Mouse (Mus musculus): ENCODE measurements at regions not wholly inside any gene's neighbourhood (a gene's known extent, or its start where the extent isn't known, plus 50 kb on each side); places are given as distances from the start of the nearest gene placed in this dataset.

DNA sequence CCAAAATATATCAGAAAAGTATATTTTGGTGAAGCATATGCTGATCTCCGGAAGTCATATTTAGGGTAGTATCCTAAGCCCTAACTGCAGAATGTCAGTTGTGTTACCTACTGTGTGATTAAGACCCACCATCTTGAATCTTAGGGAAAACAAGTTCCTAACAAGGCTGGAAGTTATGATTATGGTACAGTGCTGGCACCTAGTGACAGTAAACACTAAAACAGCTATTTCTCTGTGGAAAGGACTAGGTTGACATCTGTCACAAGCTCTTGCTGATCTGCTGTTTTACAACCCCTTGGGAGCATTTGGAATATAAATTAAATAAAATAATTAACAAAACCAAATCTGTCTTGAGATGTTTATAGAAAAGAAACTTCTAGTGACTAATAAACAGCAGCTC is 84.6 kb upstream of the Cypt1 start:
- H3K79me2 ChIP-seq (ENCODE audit: control insufficient read depth, insufficient read depth, low read length, poor library complexity): no peaks in the 10 kb centered on the region
- no peak for DNase-seq (ENCODE audit: low read depth, low spot score)
- H3K9ac ChIP-seq (ENCODE audit: control insufficient read depth, low read depth, low read length, poor library complexity, severe bottlenecking): no peak overlapping the region
- no peaks in the 10 kb centered on the region for H3K4me1 ChIP-seq (ENCODE audit: control insufficient read depth in 1 of 2, insufficient read depth in 2 of 2, low read length in 2 of 2)
- no peak overlapping the region for H3K4me3 ChIP-seq (ENCODE audit: control insufficient read depth in 1 of 2, insufficient read depth in 1 of 2, low read depth in 2 of 2, low read length in 2 of 2)
- no peak overlapping the region for H3K27ac ChIP-seq (ENCODE audit: control insufficient read depth, low read depth, low read length)
- no peaks in the 10 kb centered on the region for H3K9me3 ChIP-seq (replicated peaks; ENCODE audit: insufficient read depth, low read length)
- TF ChIP-seq TCF12 (IDR thresholded peaks at IDR 0.05; ENCODE audit: low read depth, low read length) (no peak), JUND (IDR thresholded peaks at IDR 0.05; ENCODE audit: low read depth, low read length) (no peak), MXI1 (IDR thresholded peaks at IDR 0.05; ENCODE audit: low read depth, low read length) (no peak), MAFK (IDR thresholded peaks at IDR 0.05; ENCODE audit: borderline replicate concordance, low read depth, low read length) (no peak), GATA1 (IDR thresholded peaks at IDR 0.05; ENCODE audit: low read depth, low read length) (no peak), ELF1 (IDR thresholded peaks at IDR 0.05; ENCODE audit: low read depth, low read length) (no peak), TAL1 (IDR thresholded peaks at IDR 0.05; ENCODE audit: low read length) (no peak), POLR2AphosphoS5 (IDR thresholded peaks at IDR 0.05; ENCODE audit: borderline replicate concordance, low read depth, low read length) (no peak), HCFC1 (IDR thresholded peaks at IDR 0.05; ENCODE audit: low read depth, low read length) (no peak), UBTF (IDR thresholded peaks at IDR 0.05; ENCODE audit: borderline replicate concordance, insufficient read depth, low read depth, low read length) (no peak), RAD21 (IDR thresholded peaks at IDR 0.05; ENCODE audit: low read depth, low read length) (no peak), E2F4 (IDR thresholded peaks at IDR 0.05; ENCODE audit: borderline replicate concordance, low read depth, low read length) (no peak), SIN3A (IDR thresholded peaks at IDR 0.05; ENCODE audit: low read length) (no peak), NELFE (IDR thresholded peaks at IDR 0.05; ENCODE audit: low read depth, low read length) (no peak), MYB (IDR thresholded peaks at IDR 0.05; ENCODE audit: low read depth, low read length) (no peak), TBP (IDR thresholded peaks at IDR 0.05; ENCODE audit: low read depth, low read length) (no peak)
- no peaks in the 10 kb centered on the region for H3K27me3 ChIP-seq (ENCODE audit: control insufficient read depth in 1 of 2, insufficient read depth in 2 of 2, low read length in 2 of 2)
- no peaks in the 10 kb centered on the region for H3K36me3 ChIP-seq (ENCODE audit: control insufficient read depth in 1 of 2, insufficient read depth in 2 of 2, low read length in 2 of 2)

DNA sequence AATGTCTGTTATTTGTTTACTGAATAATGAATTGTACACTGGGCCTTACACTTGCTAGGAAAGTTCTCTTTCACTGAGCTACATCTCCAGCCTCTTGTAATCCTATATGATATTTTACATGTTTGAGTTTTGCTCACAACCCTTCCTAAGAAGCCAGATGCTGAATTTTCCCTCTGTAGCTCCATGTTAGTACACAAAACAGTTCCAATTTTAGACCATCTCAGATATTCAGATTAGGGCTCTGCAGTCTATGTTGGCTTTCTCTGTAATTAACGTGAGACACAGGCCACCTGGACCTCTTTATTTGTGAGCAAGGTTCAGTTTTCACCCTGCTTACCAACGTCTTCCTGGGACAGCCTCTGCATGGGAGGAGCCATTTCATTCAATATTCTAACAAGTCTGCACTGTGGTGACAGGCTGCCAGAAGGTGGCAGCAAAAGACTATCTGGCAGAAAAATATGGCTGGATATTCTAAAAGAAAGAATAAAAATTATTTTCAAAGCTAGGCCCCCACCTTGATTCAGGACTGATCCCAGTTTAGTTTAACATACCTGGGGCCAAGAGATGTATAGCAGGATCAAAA is 72.1 kb upstream of the Cypt1 start:
- no peaks in the 10 kb centered on the region for H3K79me2 ChIP-seq (ENCODE audit: control insufficient read depth, insufficient read depth, low read length, poor library complexity)
- no peak overlapping the region for H3K27ac ChIP-seq (ENCODE audit: control insufficient read depth, low read depth, low read length)
- no peak overlapping the region for H3K4me3 ChIP-seq (ENCODE audit: control insufficient read depth in 1 of 2, insufficient read depth in 1 of 2, low read depth in 2 of 2, low read length in 2 of 2)
- no peaks in the 10 kb centered on the region for H3K4me1 ChIP-seq (ENCODE audit: control insufficient read depth in 1 of 2, insufficient read depth in 2 of 2, low read length in 2 of 2)
- no peak for TF ChIP-seq ZC3H11A (IDR thresholded peaks at IDR 0.05; ENCODE audit: low read depth, low read length)
- no peak for TF ChIP-seq E2F4 (IDR thresholded peaks at IDR 0.05; ENCODE audit: borderline replicate concordance, low read depth, low read length)
- TF ChIP-seq CTCF (IDR thresholded peaks at IDR 0.05 in 2 of 3, conservative IDR thresholded peaks at IDR 0.05 in 1 of 3; ENCODE audit: control insufficient read depth in 1 of 3, insufficient read depth in 1 of 3, low read depth in 2 of 3, low read length in 3 of 3, poor library complexity in 1 of 3, severe bottlenecking in 1 of 3): peak; percentile 23 to 31 (median 28); a peak in 2 of 6 replicates
- peak; percentile 37 for TF ChIP-seq SMC3 (IDR thresholded peaks at IDR 0.05; ENCODE audit: low read depth, low read length)
- no peak for TF ChIP-seq MAZ (IDR thresholded peaks at IDR 0.05; ENCODE audit: low read depth, low read length)
- TF ChIP-seq RCOR1 (IDR thresholded peaks at IDR 0.05; ENCODE audit: low read depth, low read length): no peak
- TF ChIP-seq ELF1 (IDR thresholded peaks at IDR 0.05; ENCODE audit: low read depth, low read length): no peak
- TF ChIP-seq EP300 (IDR thresholded peaks at IDR 0.05; ENCODE audit: low read depth in 1 of 2, low read length in 2 of 2): no peak
- no peak for TF ChIP-seq ZNF384 (IDR thresholded peaks at IDR 0.05; ENCODE audit: low read depth, low read length)
- peak; percentile 57 for TF ChIP-seq RAD21 (IDR thresholded peaks at IDR 0.05; ENCODE audit: low read depth, low read length)
- H3K36me3 ChIP-seq (ENCODE audit: control insufficient read depth in 1 of 2, insufficient read depth in 2 of 2, low read length in 2 of 2): no peaks in the 10 kb centered on the region
- DNase-seq (ENCODE audit: low read depth, low spot score): peak; percentile 11
- H3K27me3 ChIP-seq (ENCODE audit: control insufficient read depth in 1 of 2, insufficient read depth in 2 of 2, low read length in 2 of 2): no peaks in the 10 kb centered on the region
- H3K9me3 ChIP-seq (replicated peaks; ENCODE audit: insufficient read depth, low read length): no peaks in the 10 kb centered on the region
- H3K9ac ChIP-seq (ENCODE audit: control insufficient read depth, low read depth, low read length, poor library complexity, severe bottlenecking): no peak overlapping the region
